Mouse (Mus musculus) right cerebral cortex, postnatal 14 days (tissue): Measurements from ENCODE around the gene Cc2d1a.
A peak's percentile ranks its signal among the peaks of the same experiment; 100 is the strongest.

Source experiments
- DNase-seq: peaks from one replicate; pipeline ENCODE4 v3.0.0; 2022

Gene Cc2d1a

DNA sequence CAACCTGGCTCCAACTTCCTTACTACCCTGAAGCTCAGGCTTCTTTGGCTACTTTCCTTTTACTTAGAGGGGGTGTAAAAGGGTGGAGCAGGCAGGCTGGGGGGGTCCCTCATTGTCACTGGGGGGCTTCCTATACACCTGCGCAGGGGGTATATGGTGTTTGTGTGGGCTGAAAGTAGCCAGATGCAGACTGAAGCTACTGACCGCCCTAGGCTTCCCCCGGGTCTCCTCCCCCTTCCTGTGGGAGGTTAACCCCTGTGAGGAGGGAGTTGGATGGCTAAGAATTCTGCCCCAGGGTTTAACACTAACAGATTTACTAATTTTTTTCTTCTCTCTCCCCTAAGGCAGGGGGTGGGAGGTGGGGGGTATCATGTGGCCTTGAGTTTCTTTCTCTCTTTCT is 28.8 kb upstream of the Cc2d1a start:
- DNase-seq, result no peak

DNA sequence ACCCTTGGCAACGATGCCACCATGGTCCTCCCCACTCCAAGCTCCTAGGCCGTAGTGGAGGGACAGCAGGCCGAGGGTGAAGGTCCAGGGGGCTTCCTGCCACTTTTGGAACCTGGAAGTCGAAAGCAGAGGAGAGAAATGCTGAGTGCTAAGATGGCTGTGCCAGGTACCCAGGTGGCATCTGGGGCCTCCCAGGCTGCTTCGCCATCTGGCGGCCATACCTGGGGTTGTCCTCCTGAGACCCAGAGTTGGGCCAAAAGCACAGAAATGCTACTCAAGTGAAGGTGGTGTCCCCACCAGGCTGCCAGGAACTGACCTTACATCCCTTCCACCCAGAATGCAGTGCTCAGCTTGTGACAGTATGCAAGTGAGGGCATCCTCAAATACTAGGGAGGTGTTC is 26.1 kb upstream of the Cc2d1a start:
- DNase-seq, result no peak

- no peak for DNase-seq
Measured at GRCm38 (mm10) chr8:84170096-84170495, 22.4 kb upstream of the Cc2d1a start.

- no peak for DNase-seq
Measured at GRCm38 (mm10) chr8:84167696-84168095, 20.0 kb upstream of the Cc2d1a start.

- DNase-seq, result no peak
Measured at GRCm38 (mm10) chr8:84157620-84158019, 9.9 kb upstream of the Cc2d1a start.

- DNase-seq, result no peak
Measured at GRCm38 (mm10) chr8:84149181-84149580, 1.4 kb upstream of the Cc2d1a start.

DNA sequence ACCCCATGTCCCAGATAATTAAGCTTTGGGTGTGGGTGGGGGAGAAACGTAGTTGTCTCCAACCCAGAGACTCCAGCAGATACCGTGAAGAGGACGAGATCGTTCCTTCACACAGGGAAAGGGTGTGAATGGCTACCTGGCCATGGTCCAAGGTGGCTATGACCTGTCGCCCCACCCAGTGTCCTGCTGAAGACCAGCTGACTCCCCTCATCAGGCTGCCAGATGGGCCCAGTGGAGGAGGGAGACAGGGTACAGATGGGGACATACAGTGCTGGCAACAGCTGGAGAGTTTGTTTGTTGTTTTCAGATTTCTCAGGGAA is 755 bp upstream of the Cc2d1a start:
- no peak for DNase-seq

DNA sequence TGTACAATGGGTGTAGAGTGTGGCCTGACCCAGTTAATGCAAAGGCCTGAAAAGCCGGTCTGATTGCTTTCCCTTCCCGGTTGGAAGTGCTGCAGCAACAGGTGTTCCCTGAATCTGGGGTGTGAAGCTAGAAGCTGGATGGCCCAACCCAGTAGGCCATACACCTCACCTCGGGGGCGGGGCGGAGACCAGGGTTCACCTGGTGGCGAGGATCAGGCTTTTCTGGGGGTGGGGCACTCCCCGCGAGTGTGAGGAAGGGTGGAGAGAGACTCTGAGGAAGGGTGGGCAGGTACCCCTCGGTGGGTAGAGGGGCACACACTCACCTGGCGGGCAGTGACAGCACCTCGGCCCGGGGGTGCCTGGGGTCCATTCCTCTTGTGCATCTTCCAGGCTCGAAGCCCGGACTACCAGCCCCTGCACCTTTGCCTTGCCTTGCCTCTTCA is 391 bp downstream of the Cc2d1a start:
- DNase-seq, result no peak

DNA sequence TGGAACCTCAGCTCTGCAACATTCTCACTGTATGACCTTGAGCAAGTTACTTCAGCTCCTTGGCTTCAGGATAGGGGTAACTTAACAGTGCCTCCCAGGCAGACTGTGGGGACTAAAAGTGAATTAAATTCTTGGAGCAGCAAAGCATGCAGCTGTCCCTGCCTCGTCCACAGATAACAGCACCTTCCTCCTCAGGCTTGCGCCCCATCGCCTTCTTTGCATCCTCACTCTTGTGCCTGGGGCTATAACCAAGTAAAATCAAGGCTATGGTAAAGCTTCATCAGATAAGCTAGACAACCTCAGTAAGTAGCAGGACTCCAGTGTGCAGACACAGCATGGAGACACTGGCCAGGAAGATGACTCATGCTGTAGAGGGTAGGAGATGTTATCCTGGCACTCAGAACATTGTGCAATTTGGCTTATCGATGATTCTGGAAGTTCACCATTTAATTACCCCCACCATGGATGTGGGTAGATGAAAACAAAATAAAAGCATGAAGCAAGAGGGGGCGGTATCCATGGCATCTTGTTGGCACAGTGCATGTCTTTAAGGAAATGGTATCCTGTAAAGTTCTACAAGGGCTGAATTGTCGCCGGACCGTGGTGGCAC is 3.0 kb downstream of the Cc2d1a start:
- DNase-seq, result no peak

GRCm38 (mm10) chr8:84140838-84141237 is 6.9 kb downstream of the Cc2d1a start:
- DNase-seq, result no peak

DNA sequence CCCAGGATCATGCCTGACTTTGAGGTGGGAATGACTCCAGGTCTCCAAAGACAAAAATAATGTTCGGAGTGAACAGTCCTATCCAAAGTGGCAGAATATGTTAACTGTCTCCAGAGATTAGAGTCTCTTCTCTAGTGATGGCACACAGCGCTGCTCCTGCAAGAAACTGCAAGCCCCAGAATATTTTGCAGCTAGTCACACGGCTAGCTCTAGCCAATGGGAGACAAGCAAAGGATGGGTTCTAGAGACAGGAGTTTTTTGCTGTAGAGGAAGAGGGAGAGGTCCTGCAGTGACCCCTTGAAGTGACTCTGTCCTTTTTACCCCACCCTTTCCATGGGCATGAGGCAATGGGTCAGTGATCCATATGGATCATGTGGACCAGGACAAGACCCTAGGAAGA is 9.9 kb downstream of the Cc2d1a start:
- no peak for DNase-seq

- DNase-seq, result no peak
Measured at GRCm38 (mm10) chr8:84132225-84132624, 15.5 kb downstream of the Cc2d1a start.

DNA sequence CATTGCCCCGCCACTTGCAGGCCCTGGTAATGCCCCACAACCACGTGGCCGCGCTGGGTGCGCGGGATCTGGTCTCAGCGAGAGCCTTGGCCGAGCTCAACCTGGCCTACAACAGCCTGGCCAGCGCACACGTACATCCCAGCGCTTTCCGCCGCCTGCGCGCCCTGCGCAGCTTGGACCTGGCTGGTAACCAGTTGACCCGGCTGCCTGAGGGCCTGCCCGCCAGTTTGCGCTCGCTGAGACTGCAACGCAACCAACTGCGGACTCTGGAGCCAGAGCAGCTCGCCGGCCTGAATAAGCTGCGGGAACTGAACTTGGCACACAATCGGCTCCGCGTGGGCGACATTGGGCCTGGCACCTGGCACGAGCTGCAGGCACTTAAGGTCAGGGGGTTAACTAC is 16.9 kb downstream of the Cc2d1a start:
- no peak for DNase-seq

DNA sequence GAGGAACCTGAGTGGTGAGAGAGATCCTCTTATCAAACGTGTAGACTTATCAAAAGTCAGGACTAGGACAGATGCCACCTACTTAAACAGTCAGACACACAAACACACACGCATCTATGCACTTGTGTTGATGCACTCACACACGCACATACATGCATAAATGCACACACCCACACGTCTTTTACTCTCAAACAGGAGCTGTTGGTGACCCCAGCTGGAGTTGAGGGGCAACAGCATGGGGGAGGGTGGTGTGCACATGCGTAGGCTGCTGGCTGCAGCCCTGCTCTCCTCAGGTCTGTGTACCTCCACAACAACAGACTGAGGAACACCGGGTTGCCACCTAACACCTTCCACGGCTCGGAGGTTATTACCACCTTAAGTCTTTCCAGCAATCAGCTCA is 19.5 kb downstream of the Cc2d1a start:
- DNase-seq, result no peak

DNA sequence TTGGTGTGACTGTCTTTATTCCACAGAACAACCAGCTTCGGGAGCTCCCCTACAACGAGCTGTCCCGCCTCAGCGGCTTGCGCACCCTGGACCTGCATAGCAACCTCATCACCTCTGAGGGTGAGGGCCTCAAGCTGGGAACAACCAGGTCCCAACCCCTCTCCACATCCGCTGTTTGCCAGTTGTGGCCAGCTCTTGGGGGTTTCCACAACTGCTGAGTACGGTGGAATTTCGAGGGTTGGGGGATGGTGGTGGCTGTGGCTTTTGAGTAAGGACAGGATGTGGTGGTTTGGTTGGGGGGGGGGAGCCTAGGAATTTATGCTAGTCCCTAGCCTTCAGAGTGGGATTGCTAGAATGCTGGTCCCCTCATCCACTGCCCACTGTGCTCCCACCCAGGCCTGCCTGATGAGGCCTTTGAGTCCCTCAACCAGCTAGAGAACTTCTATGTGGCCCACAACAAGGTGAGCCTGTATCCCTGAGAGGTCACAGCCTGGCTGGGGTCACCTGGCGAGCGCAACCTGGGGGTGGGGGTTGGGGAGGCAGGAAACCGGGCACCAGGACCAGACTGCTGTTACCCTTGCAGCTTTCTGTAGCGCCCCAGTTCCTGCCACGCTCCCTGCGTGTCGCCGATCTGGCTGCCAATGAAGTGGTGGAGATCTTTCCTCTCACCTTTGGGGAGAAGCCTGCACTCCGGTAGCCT is 20.4 kb downstream of the Cc2d1a start:
- DNase-seq, result no peak

- DNase-seq, result no peak
Measured at GRCm38 (mm10) chr8:84126742-84127141, 21.0 kb downstream of the Cc2d1a start.

DNA sequence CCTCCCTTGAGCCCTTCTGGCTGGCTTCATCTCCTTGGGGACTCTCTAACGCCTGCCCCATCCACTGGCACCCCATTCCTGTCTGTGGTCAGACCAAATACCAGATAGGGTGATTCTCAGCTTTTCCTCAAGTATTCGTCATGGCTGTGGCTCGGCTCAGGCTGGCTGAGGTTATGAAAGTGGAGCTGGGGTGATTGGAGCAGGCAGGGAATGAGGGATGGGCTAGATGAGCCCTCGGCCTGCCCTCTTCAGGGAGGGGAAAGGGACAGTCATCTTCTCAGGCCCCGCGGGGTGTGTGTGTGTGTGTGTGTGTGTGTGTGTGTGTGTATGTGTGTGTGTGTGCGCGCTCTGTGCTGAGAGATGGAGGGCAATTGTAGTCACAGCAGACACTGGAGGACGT is 22.1 kb downstream of the Cc2d1a start, which contains the start of gene Podnl1:
Podnl1 (plus strand) TSS at position 334 of the 400 bp plus-strand sequence.
- no peak for DNase-seq

DNA sequence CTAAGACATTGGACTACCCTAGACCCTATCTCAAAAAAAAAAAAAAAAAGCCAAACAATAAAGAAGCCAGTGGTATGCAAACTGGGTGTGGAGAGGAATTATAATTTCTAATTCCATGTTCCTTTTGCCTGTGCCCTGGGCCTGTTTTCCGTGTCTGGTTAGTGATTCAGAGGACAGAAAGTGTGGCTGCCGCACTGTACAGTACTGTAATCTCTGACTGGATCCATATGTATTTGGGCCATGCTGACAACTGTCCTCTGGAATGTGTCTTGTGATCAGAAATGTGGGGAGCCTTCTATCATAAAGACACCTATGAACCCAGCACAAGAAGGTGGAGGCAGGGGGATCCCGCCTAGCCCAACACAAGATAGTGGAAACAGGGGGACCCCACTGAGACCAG is 25.6 kb downstream of the Cc2d1a start:
- no peak for DNase-seq

DNA sequence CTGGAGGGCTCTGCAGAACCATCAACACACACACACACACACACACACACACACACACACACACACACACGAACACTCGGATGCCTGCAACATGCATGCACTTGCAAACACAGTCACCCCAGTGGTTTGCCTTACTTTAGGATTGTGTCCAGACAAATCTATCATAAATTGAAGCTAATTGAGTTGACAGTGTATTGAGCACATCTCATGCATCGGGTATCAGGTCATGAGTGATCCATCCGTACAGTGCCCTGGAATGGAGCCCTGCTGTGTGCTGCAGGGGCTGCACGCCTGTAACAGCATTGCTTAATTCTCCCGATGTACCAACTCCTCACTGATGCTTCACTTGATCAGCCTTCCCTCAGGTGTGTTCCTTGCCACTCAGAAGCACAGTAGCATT is 32.1 kb downstream of the Cc2d1a start:
- no peak for DNase-seq

DNA sequence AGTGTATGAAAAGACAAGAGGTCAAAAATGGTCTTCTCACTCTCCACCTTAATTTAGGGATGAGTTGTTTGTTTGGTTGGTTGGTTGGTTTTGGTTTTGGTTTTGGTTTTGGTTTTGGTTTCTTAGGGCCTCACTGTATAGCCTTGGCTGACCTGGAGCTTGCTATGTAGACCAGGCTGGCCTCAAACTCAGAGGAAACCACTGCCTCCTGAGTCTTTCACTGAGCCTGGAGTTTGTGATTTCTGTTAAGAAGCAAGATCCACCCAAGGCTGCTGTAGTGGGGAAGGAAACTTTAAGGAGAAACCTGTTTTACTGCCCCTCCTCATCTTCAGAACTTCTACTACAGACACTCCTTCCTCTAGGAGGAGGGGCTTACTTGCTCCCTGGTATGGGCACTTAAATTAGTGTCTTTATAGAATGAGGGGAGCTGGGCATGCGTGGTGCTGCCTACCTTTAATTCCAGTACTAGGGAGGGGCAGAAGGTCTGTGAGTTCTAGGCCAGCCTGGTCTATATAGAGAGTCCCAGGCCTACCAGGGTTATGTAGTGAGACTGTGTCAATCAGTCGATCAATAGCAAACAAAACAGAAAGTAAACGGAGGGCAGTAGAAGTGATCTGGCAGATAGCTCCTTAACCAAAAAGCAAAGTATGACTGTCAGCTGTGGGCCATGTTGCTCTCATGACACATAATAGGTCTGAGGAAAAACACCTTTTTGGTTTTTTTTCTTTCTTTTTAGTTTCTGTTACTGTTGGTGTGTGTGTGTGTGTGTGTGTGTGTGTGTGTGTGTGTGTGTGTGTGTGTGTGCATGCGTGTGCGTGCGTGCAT is 41.3 kb downstream of the Cc2d1a start:
- no peak for DNase-seq

DNA sequence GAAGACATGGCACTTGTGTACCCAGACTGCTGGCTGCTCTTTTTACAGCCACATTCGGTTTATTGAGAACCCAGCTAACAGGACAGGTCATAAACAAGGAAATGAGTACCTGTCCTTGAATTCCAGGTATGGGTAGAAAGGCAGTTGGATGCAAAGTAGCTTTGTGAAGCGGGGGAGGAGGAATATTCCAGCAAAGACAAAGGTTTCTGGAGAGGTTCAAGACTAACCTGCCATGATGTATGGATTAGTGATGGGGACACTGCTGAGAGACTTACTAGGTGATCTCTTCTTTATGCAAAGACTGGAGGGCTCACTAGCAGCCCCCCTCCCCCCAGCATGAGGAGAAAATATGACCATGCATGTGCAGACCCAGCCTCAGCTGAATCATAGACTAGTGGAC is 42.1 kb downstream of the Cc2d1a start:
- DNase-seq, result no peak

DNA sequence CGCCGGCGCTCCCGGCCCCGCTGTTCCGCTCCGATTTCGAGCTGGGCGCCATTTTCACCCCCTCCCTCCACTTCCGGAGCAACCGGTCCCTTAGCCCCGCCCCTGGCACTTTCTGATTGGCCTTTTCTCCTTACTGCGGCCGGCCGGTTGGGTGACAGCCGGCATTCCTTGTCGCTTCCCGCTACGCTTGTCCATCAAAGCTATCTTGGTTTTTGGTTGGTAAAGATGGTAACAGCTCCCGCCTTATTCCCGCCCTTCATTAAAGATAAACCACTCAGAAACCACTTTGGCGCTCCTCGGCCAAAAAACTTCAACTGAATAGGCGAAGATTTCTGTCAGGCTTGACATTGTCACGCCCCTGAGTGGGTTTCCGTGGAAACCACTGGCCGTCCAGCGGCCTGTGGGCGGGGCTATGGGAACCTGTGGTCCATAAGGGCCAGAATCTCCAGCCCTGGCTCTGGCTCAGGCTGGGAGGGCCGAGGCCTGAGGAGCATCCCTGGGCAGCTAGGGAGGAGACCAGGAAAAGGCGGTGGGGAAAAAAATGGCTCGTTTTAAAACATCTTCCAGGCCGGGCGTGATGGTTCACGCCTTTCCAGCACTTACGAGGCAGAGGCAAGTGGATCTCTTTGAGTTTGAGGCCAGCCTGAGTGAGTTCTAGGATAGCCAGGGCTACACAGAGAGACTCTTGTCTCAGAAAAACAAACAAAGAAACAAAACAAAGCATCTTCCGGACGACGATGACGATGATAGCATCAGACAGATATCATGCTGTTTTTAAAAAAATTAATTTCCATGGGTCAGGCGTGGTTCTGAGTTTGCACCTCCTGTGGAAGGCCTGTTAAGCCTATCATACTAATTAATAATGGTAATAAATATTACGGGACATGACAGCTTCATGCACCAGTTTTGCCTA is 42.8 kb downstream of the Cc2d1a start, which contains the start of gene Dcaf15:
Dcaf15 (minus strand) TSS at position 72 of the 913 bp plus-strand sequence.
- DNase-seq, result peak; percentile 99

DNA sequence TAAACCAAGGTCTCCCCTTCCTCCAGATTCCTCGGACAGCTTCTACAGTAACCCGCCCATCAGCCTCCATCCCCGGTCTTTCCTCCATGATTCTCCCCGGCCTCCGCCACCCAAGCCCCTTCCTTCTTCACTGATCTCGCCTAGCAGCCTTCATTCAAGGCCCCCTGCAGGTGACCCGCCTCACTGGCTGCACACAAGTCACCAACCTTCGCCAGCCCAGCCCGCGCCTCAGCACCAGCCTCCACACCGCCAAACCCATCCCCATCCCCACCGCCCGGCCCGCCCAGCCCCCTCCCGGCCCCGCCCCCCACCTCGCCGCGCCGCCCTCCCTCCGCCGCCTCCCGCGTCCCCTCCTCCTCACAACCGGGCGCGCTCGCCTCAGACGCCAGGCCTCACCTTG is 43.5 kb downstream of the Cc2d1a start:
- peak; percentile 57 for DNase-seq
